Mouse (Mus musculus): ENCODE measurements around the gene Cacna1s. TPM values are rescaled to one million over a fixed set of nuclear protein-coding genes. Genes with fewer than 3 reads are reported as not detected.

The Cacna1s gene
- total and polyA plus RNA-seq, 2 experiments from 2014 or later, result 1.1 TPM

- H3K27ac ChIP-seq (ENCODE audit: low read depth, low read length), result no peak overlapping the region
- no peak overlapping the region for H3K4me3 ChIP-seq (ENCODE audit: low read depth, low read length)
- H3K27me3 ChIP-seq (ENCODE audit: insufficient read depth, low read length), result no peaks in the 10 kb centered on the region
- H3K9ac ChIP-seq, result no peak overlapping the region
- ATAC-seq (no peak), DNase-seq (no peak)
- H3K4me2 ChIP-seq (ENCODE audit: low read depth), result no peak overlapping the region
- WGBS, result 55% methylated on average over 7 of the region's 7 CpGs
- H3K9me3 ChIP-seq (ENCODE audit: low read length), result no peaks in the 10 kb centered on the region
- H3K4me1 ChIP-seq (ENCODE audit: insufficient read depth), result no peaks in the 10 kb centered on the region
- peaks cover 64% of the 10 kb centered on the region for H3K36me3 ChIP-seq (ENCODE audit: insufficient read depth)
- TF ChIP-seq CTCF (IDR thresholded peaks at IDR 0.05; ENCODE audit: low read depth), result no peak
Observed at GRCm38 (mm10) chr1:136032961-136033360, 19.6 kb upstream of the Cacna1s start.

GRCm38 (mm10) chr1:136038746-136039538 is 13.6 kb upstream of the Cacna1s start:
- H3K9ac ChIP-seq, result no peak overlapping the region
- no peaks in the 10 kb centered on the region for H3K9me3 ChIP-seq (ENCODE audit: low read length)
- 75% methylated on average over 5 of the region's 5 CpGs for WGBS
- H3K27ac ChIP-seq (ENCODE audit: low read depth, low read length), result no peak overlapping the region
- no peak overlapping the region for H3K4me2 ChIP-seq (ENCODE audit: low read depth)
- no peak overlapping the region for H3K4me3 ChIP-seq (ENCODE audit: low read depth, low read length)
- H3K36me3 ChIP-seq (ENCODE audit: insufficient read depth), result peaks cover 17% of the 10 kb centered on the region
- H3K4me1 ChIP-seq (ENCODE audit: insufficient read depth), result 0 out of 2 replicates have a peak, but pooled peaks cover 3% of the 10 kb centered on the region
- ATAC-seq (no peak), DNase-seq (no peak)
- H3K27me3 ChIP-seq (ENCODE audit: insufficient read depth, low read length), result no peaks in the 10 kb centered on the region
- TF ChIP-seq CTCF (IDR thresholded peaks at IDR 0.05; ENCODE audit: low read depth), result no peak

GRCm38 (mm10) chr1:136040452-136040851 is 12.1 kb upstream of the Cacna1s start:
- Histone ChIP-seq H3K27me3 (ENCODE audit: insufficient read depth, low read length) (no peaks in the 10 kb centered on the region), H3K36me3 (ENCODE audit: insufficient read depth) (peaks cover 2% of the 10 kb centered on the region; the same call in 1 of the 2 replicates), H3K9ac (no peak overlapping the region), H3K9me3 (ENCODE audit: low read length) (no peaks in the 10 kb centered on the region), H3K4me1 (ENCODE audit: insufficient read depth) (0 out of 2 replicates have a peak, but pooled peaks cover 3% of the 10 kb centered on the region), H3K4me3 (ENCODE audit: low read depth, low read length) (no peak overlapping the region), H3K27ac (ENCODE audit: low read depth, low read length) (no peak overlapping the region), H3K4me2 (ENCODE audit: low read depth) (no peak overlapping the region)
- no peak for TF ChIP-seq CTCF (IDR thresholded peaks at IDR 0.05; ENCODE audit: low read depth)
- 19% methylated on average over 11 of the region's 11 CpGs for WGBS
- ATAC-seq, result no peak
- no peak for DNase-seq

- WGBS, result 21% methylated on average over 4 of the region's 4 CpGs
- Histone ChIP-seq H3K9ac (no peak overlapping the region), H3K27me3 (ENCODE audit: insufficient read depth, low read length) (no peaks in the 10 kb centered on the region), H3K9me3 (ENCODE audit: low read length) (no peaks in the 10 kb centered on the region), H3K36me3 (ENCODE audit: insufficient read depth) (no peaks in the 10 kb centered on the region; the same call in 1 of the 2 replicates), H3K4me1 (ENCODE audit: insufficient read depth) (0 out of 2 replicates have a peak, but pooled peaks cover 3% of the 10 kb centered on the region), H3K27ac (ENCODE audit: low read depth, low read length) (no peak overlapping the region), H3K4me3 (ENCODE audit: low read depth, low read length) (no peak overlapping the region), H3K4me2 (ENCODE audit: low read depth) (no peak overlapping the region)
- no peak for TF ChIP-seq CTCF (IDR thresholded peaks at IDR 0.05; ENCODE audit: low read depth)
- DNase-seq (no peak), ATAC-seq (no peak)
Observed at GRCm38 (mm10) chr1:136040874-136041273, 11.7 kb upstream of the Cacna1s start.

- peak; percentile 88 for TF ChIP-seq CTCF (IDR thresholded peaks at IDR 0.05; ENCODE audit: low read depth)
- Histone ChIP-seq H3K36me3 (ENCODE audit: insufficient read depth) (no peaks in the 10 kb centered on the region), H3K4me2 (ENCODE audit: low read depth) (no peak overlapping the region), H3K27me3 (ENCODE audit: insufficient read depth, low read length) (peaks cover 14% of the 10 kb centered on the region; the same call in 1 of the 2 replicates), H3K27ac (ENCODE audit: low read depth, low read length) (no peak overlapping the region), H3K9me3 (ENCODE audit: low read length) (no peaks in the 10 kb centered on the region), H3K4me3 (ENCODE audit: low read depth, low read length) (no peak overlapping the region), H3K9ac (no peak overlapping the region), H3K4me1 (ENCODE audit: insufficient read depth) (0 out of 2 replicates have a peak, but pooled peaks cover 3% of the 10 kb centered on the region)
- DNase-seq, result peak; percentile 84
- ATAC-seq, result peak; percentile 61
- 16% methylated on average over 4 of the region's 4 CpGs for WGBS
Observed at GRCm38 (mm10) chr1:136045774-136046173, 6.8 kb upstream of the Cacna1s start.

GRCm38 (mm10) chr1:136047432-136047831 is 5.1 kb upstream of the Cacna1s start:
- H3K27me3 ChIP-seq (ENCODE audit: insufficient read depth, low read length), result peaks cover 15% of the 10 kb centered on the region; the same call in 1 of the 2 replicates
- WGBS, result 8% methylated on average over 2 of the region's 2 CpGs
- DNase-seq, result peak; percentile 51

GRCm38 (mm10) chr1:136047894-136048293 is 4.7 kb upstream of the Cacna1s start:
- Histone ChIP-seq H3K4me3 (ENCODE audit: low read depth, low read length) (no peak overlapping the region), H3K27me3 (ENCODE audit: insufficient read depth, low read length) (peaks cover 15% of the 10 kb centered on the region; the same call in 1 of the 2 replicates)
- 74% methylated on average over 9 of the region's 9 CpGs for WGBS

More at GRCm38 (mm10) chr1:136047432-136047831, 5.1 kb upstream of the Cacna1s start:
- no peak for ATAC-seq
- H3K27ac ChIP-seq (ENCODE audit: low read depth, low read length), result no peak overlapping the region
- H3K36me3 ChIP-seq (ENCODE audit: insufficient read depth), result no peaks in the 10 kb centered on the region
- no peak overlapping the region for H3K4me2 ChIP-seq (ENCODE audit: low read depth)
- peaks cover 5% of the 10 kb centered on the region; the same call in 1 of the 2 replicates for H3K4me1 ChIP-seq (ENCODE audit: insufficient read depth)
- H3K9ac ChIP-seq, result no peak overlapping the region
- H3K4me3 ChIP-seq (ENCODE audit: low read depth, low read length), result no peak overlapping the region
- TF ChIP-seq CTCF (IDR thresholded peaks at IDR 0.05; ENCODE audit: low read depth), result peak; percentile 74
- no peaks in the 10 kb centered on the region for H3K9me3 ChIP-seq (ENCODE audit: low read length)

More at GRCm38 (mm10) chr1:136047894-136048293, 4.7 kb upstream of the Cacna1s start:
- no peaks in the 10 kb centered on the region for H3K9me3 ChIP-seq (ENCODE audit: low read length)
- H3K36me3 ChIP-seq (ENCODE audit: insufficient read depth), result no peaks in the 10 kb centered on the region
- DNase-seq (no peak), ATAC-seq (no peak)
- H3K4me1 ChIP-seq (ENCODE audit: insufficient read depth), result peaks cover 5% of the 10 kb centered on the region; the same call in 1 of the 2 replicates
- H3K27ac ChIP-seq (ENCODE audit: low read depth, low read length), result no peak overlapping the region
- H3K9ac ChIP-seq, result no peak overlapping the region
- TF ChIP-seq CTCF (IDR thresholded peaks at IDR 0.05; ENCODE audit: low read depth), result no peak
- no peak overlapping the region for H3K4me2 ChIP-seq (ENCODE audit: low read depth)
